Mouse (Mus musculus): ENCODE measurements around the gene Gja5.

DNA sequence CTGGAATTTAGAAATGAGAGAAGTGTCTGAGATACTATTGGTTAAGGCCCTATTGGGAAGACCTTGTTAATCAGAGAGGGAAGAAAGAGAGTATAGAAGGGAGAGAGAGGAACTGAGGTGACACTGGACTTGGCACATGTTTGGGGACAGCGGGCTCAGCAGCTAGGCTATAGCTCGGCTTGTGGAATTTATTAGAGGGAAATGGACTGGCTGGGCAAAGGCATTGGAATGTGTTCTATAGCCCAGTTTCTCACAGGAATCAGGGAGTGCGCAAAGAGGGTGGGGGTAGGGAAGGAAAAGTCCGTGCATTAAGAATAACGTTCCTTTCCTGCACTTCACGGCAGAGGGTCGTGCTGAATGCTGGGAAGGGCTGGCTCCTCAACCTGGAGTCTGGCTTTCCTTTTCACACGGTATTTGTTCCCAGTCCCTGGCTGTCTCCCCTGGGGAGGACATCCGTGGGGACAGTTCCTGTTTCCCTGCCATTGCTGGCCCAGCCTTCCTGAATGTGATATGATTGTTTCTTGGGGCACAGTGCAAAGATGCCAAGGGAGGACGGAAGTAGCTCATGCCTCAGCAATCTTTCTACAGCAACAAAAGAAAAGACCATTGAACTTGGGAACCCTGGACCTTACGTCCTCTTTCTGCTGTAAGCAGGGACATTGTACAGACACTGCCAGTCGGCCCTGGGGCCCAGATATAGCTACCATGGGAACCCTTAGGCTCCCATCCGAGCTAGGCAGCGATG, 49.2 kb downstream of the Gja5 start:
- TF ChIP-seq EP300 (IDR thresholded peaks at IDR 0.05; ENCODE audit: insufficient read depth, low read depth, low read length) (0 out of 2 replicates have a peak, but pooled peaks have one; percentile 17), CTCF (IDR thresholded peaks at IDR 0.05) (no peak), POLR2A (IDR thresholded peaks at IDR 0.05; ENCODE audit: insufficient read depth, low read depth, low read length) (no peak)

Data from heart, adult 2 months (tissue).